Mouse (Mus musculus): ENCODE measurements at regions not wholly inside any gene's neighbourhood (a gene's known extent, or its start where the extent isn't known, plus 50 kb on each side); places are given as distances from the start of the nearest gene placed in this dataset.

DNA sequence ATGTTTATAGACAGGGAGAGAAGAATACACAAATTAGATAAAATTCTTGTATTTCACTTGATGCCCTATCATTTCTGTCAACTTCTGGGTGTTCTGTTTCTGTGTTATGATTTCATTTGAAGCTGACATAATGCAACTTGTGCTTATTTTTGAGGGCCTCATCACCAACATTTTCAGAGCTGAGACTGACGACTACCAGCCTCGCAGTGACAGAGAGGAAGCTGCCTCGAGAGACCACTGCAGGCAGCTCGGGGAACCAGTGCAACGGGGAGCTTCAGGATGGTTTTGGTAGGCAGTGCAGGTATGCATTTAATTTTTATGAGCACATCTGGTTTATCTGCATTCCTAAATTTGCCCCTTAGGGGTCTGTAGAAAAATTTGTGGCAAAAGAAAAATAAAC, 669.1 kb upstream of the Pou3f3 start:
- no peaks in the 10 kb centered on the region for H3K4me1 ChIP-seq (replicated peaks; ENCODE audit: control insufficient read depth, insufficient read depth, low read length)
- no peaks in the 10 kb centered on the region; the same call in 1 of the 2 replicates for H3K9me3 ChIP-seq (ENCODE audit: control insufficient read depth, low read length)
- H3K27ac ChIP-seq (ENCODE audit: low read depth, low read length): no peak overlapping the region
- H3K9ac ChIP-seq (ENCODE audit: low read length): no peak overlapping the region
- DNase-seq (ENCODE audit: low spot score) (no peak), ATAC-seq (replicated peaks; ENCODE audit: low FRiP score) (no peak)
- no peaks in the 10 kb centered on the region for H3K36me3 ChIP-seq (ENCODE audit: control insufficient read depth, insufficient read depth, low read length)
- 79% methylated on average over 5 of the region's 5 CpGs for WGBS
- no peaks in the 10 kb centered on the region for H3K27me3 ChIP-seq (ENCODE audit: control insufficient read depth, insufficient read depth, low read length)
- no peak overlapping the region for H3K4me2 ChIP-seq (ENCODE audit: low read depth, low read length, severe bottlenecking)
- no peak overlapping the region for H3K4me3 ChIP-seq (ENCODE audit: low read depth, low read length)

DNA sequence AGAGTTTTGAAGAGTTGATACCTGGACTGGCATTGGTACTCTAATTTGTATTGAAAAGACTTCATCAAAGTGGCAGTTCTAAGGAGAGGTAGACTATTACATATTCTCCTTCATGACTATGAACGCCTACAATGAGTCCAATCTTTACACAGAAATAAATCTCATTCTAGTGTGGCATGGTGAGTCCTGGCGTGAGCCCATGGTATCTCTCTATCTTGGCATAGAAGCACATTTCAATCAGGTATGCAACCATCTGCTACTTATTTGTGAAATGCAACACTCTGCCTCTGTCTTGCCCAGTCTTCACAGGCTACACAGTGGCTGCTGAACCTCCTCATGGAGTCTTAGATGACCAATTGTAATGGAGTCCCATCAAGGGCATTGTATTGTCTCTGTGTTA, 661.8 kb upstream of the Pou3f3 start:
- H3K27me3 ChIP-seq (ENCODE audit: control insufficient read depth, insufficient read depth, low read length): no peaks in the 10 kb centered on the region
- no peaks in the 10 kb centered on the region for H3K4me1 ChIP-seq (replicated peaks; ENCODE audit: control insufficient read depth, insufficient read depth, low read length)
- H3K27ac ChIP-seq (ENCODE audit: low read depth, low read length): no peak overlapping the region
- H3K4me3 ChIP-seq (ENCODE audit: low read depth, low read length): no peak overlapping the region
- H3K9ac ChIP-seq (ENCODE audit: low read length): no peak overlapping the region
- H3K9me3 ChIP-seq (ENCODE audit: control insufficient read depth, low read length): no peaks in the 10 kb centered on the region
- DNase-seq (ENCODE audit: low spot score): no peak
- WGBS: 91% methylated on average over 2 of the region's 2 CpGs
- no peak overlapping the region for H3K4me2 ChIP-seq (ENCODE audit: low read depth, low read length, severe bottlenecking)
- no peak for ATAC-seq (replicated peaks; ENCODE audit: low FRiP score)
- H3K36me3 ChIP-seq (ENCODE audit: control insufficient read depth, insufficient read depth, low read length): no peaks in the 10 kb centered on the region

DNA sequence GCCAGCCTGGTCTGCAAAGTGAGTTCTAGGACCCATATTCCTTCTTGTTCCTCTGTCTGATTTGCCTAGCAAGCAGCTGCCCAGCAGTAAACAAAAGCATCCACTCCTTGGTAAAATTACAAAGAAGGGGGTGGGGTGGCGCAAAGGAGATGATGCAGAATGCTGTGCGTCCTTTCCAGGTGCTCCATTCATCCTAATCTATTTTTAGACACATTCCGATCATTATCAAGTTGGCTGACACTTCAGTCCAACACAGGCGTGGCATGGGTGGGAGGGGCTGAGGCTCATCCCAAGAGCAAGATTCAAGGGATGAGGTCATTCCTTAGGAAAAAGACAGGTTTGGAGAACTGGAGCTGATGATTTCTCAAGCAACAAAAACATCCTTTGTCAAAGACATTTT, 660.2 kb upstream of the Pou3f3 start:
- WGBS: 79% methylated on average over 4 of the region's 4 CpGs
- Histone ChIP-seq H3K27ac (ENCODE audit: low read depth, low read length) (no peak overlapping the region), H3K4me1 (replicated peaks; ENCODE audit: control insufficient read depth, insufficient read depth, low read length) (no peaks in the 10 kb centered on the region), H3K4me3 (ENCODE audit: low read depth, low read length) (no peak overlapping the region), H3K9ac (ENCODE audit: low read length) (no peak overlapping the region), H3K27me3 (ENCODE audit: control insufficient read depth, insufficient read depth, low read length) (no peaks in the 10 kb centered on the region), H3K9me3 (ENCODE audit: control insufficient read depth, low read length) (no peaks in the 10 kb centered on the region), H3K36me3 (ENCODE audit: control insufficient read depth, insufficient read depth, low read length) (no peaks in the 10 kb centered on the region), H3K4me2 (ENCODE audit: low read depth, low read length, severe bottlenecking) (no peak overlapping the region)
- DNase-seq (ENCODE audit: low spot score) (no peak), ATAC-seq (replicated peaks; ENCODE audit: low FRiP score) (no peak)

DNA sequence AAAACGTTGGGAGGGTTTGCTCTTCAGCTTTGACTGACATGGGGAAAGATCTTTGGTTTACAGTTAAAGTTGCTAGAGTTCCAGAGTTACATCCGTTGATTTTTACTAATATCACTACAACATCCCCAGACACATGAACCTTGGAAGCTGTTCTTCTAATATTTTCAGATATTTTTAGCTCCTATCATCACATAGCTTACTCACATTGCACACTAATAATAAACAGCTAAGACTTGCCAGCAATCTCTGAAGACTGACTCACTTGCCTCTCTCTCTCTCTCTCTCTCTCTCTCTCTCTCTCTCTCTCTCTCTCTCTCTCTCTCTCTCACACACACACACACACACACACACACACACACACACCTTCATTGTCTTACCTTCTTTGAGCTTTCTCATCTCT, 654.0 kb upstream of the Pou3f3 start:
- Histone ChIP-seq H3K36me3 (ENCODE audit: control insufficient read depth, insufficient read depth, low read length) (no peaks in the 10 kb centered on the region), H3K4me3 (ENCODE audit: low read depth, low read length) (no peak overlapping the region), H3K9ac (ENCODE audit: low read length) (no peak overlapping the region), H3K27ac (ENCODE audit: low read depth, low read length) (no peak overlapping the region), H3K4me1 (replicated peaks; ENCODE audit: control insufficient read depth, insufficient read depth, low read length) (no peaks in the 10 kb centered on the region), H3K27me3 (ENCODE audit: control insufficient read depth, insufficient read depth, low read length) (no peaks in the 10 kb centered on the region), H3K9me3 (ENCODE audit: control insufficient read depth, low read length) (no peaks in the 10 kb centered on the region), H3K4me2 (ENCODE audit: low read depth, low read length, severe bottlenecking) (no peak overlapping the region)
- 75% methylated on average over 2 of the region's 2 CpGs for WGBS
- ATAC-seq (replicated peaks; ENCODE audit: low FRiP score): no peak
- DNase-seq (ENCODE audit: low spot score): no peak

DNA sequence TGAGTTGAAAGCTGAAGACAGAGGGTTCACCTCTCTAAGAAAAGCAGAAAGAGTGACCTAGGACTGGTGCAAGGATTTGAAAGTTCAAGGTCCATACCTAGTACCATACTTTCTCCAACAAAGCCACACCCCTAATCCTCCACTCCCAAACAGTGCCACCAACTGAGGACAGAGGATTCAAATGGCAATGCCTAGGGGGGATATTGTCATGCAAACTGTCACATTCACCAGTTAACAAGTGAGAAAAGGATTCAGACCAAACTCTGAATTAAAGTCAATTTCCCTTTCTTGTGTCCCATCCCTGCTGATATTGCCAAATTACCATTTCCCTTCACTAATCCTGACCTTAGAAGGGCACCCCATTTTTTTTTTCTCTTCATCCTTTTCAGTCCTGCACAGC, 637.1 kb upstream of the Pou3f3 start:
- Histone ChIP-seq H3K4me2 (ENCODE audit: low read depth, low read length, severe bottlenecking) (no peak overlapping the region), H3K9ac (ENCODE audit: low read length) (no peak overlapping the region), H3K27me3 (ENCODE audit: control insufficient read depth, insufficient read depth, low read length) (no peaks in the 10 kb centered on the region), H3K27ac (ENCODE audit: low read depth, low read length) (no peak overlapping the region), H3K9me3 (ENCODE audit: control insufficient read depth, low read length) (no peaks in the 10 kb centered on the region; the same call in 1 of the 2 replicates), H3K36me3 (ENCODE audit: control insufficient read depth, insufficient read depth, low read length) (no peaks in the 10 kb centered on the region), H3K4me1 (replicated peaks; ENCODE audit: control insufficient read depth, insufficient read depth, low read length) (no peaks in the 10 kb centered on the region), H3K4me3 (ENCODE audit: low read depth, low read length) (no peak overlapping the region)
- no peak for DNase-seq (ENCODE audit: low spot score)
- no peak for ATAC-seq (replicated peaks; ENCODE audit: low FRiP score)

DNA sequence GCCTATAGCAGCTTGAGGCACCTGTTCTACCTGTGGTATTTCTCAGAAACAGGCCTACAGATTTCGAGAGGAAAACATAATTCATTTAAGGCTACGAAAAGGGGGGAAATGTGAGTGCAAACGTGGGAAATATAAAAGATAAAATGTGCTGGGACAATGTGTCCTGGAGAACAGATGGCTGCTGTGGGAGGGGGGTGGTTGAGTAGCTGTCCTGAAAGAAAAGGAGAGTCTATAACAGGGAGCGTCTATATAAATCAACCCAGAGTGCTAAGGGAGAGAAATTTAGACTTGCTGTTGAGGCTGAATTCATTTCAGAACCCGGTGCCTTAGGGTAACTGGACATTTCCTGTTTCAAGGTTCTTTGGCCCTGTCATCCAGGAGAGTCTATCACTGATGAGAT, 625.5 kb upstream of the Pou3f3 start:
- Histone ChIP-seq H3K27ac (ENCODE audit: low read depth, low read length) (no peak overlapping the region), H3K36me3 (ENCODE audit: control insufficient read depth, insufficient read depth, low read length) (no peaks in the 10 kb centered on the region), H3K9me3 (ENCODE audit: control insufficient read depth, low read length) (no peaks in the 10 kb centered on the region), H3K9ac (ENCODE audit: low read length) (no peak overlapping the region), H3K27me3 (ENCODE audit: control insufficient read depth, insufficient read depth, low read length) (no peaks in the 10 kb centered on the region), H3K4me1 (replicated peaks; ENCODE audit: control insufficient read depth, insufficient read depth, low read length) (no peaks in the 10 kb centered on the region), H3K4me2 (ENCODE audit: low read depth, low read length, severe bottlenecking) (no peak overlapping the region), H3K4me3 (ENCODE audit: low read depth, low read length) (no peak overlapping the region)
- DNase-seq (ENCODE audit: low spot score) (no peak), ATAC-seq (replicated peaks; ENCODE audit: low FRiP score) (no peak)
- WGBS: 83% methylated on average over 5 of the region's 5 CpGs

DNA sequence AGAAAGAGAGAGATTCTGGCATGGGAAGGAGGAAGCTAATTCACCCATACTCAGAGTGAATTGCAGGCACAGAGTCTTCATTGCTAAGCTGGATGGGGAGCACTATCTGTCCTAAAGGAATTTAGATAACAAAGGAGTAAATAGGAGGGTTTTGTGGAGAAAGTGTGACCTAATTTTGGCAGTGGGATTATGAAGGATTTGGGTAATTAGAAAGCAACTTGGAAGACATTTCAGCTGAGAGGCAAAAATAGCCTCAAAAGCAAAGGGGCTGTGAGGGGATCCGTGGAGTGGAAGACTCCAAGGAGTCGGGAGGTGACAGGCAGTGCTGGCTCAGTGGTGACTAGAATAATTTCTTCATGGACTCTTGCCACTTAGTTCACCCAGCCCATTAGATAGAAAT, 599.5 kb upstream of the Pou3f3 start:
- H3K9me3 ChIP-seq (ENCODE audit: control insufficient read depth, low read length): no peaks in the 10 kb centered on the region
- no peak overlapping the region for H3K27ac ChIP-seq (ENCODE audit: low read depth, low read length)
- no peak for ATAC-seq (replicated peaks; ENCODE audit: low FRiP score)
- H3K4me3 ChIP-seq (ENCODE audit: low read depth, low read length): no peak overlapping the region
- H3K4me2 ChIP-seq (ENCODE audit: low read depth, low read length, severe bottlenecking): no peak overlapping the region
- H3K9ac ChIP-seq (ENCODE audit: low read length): no peak overlapping the region
- 20% methylated on average over 2 of the region's 2 CpGs for WGBS
- H3K36me3 ChIP-seq (ENCODE audit: control insufficient read depth, insufficient read depth, low read length): no peaks in the 10 kb centered on the region
- H3K27me3 ChIP-seq (ENCODE audit: control insufficient read depth, insufficient read depth, low read length): no peaks in the 10 kb centered on the region
- DNase-seq (ENCODE audit: low spot score): no peak
- H3K4me1 ChIP-seq (replicated peaks; ENCODE audit: control insufficient read depth, insufficient read depth, low read length): peaks cover 3% of the 10 kb centered on the region

DNA sequence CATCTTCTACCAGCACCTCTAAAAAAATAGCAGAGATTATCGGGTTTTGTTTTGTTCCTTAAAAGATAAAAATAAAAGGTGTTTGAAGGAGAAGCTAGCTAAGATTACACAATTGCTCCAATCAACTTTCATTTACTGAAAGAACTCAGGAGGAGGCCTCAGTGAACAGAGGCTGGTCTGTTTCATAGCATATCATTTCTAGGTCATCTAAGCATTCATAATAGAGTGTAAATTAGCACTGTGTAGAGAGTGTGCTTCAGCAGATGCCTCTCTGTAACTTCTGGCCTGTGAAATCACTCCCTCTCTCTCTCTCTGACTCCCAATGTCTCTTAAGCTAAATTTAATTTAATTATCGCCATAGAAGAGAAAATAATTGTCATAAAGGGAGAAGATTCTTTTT, 597.0 kb upstream of the Pou3f3 start:
- no peak overlapping the region for H3K27ac ChIP-seq (ENCODE audit: low read depth, low read length)
- H3K27me3 ChIP-seq (ENCODE audit: control insufficient read depth, insufficient read depth, low read length): no peaks in the 10 kb centered on the region
- WGBS: 77% methylated on average over 2 of the region's 2 CpGs
- peaks cover 3% of the 10 kb centered on the region for H3K4me1 ChIP-seq (replicated peaks; ENCODE audit: control insufficient read depth, insufficient read depth, low read length)
- no peak overlapping the region for H3K4me3 ChIP-seq (ENCODE audit: low read depth, low read length)
- DNase-seq (ENCODE audit: low spot score): no peak
- no peaks in the 10 kb centered on the region for H3K36me3 ChIP-seq (ENCODE audit: control insufficient read depth, insufficient read depth, low read length)
- H3K4me2 ChIP-seq (ENCODE audit: low read depth, low read length, severe bottlenecking): no peak overlapping the region
- H3K9me3 ChIP-seq (ENCODE audit: control insufficient read depth, low read length): no peaks in the 10 kb centered on the region
- no peak overlapping the region for H3K9ac ChIP-seq (ENCODE audit: low read length)
- no peak for ATAC-seq (replicated peaks; ENCODE audit: low FRiP score)

DNA sequence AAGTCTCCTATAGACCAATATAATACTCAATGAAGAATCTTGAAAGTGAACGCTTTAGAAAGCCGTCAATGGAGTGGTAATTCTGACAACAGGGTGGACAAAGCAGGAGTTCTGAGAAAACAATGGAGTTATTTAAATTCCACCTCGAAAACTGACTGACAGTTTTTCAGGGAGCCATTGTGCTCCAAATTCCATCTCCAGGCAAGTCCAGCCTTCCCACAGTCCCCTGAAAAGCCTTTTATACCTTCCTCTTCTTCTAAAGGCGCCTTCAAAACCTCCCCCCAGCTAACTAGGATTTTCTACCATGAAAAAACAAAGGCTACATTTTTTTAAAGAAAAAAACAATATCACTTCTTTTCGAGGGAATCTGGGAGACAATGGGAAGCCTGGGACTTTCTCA, 588.0 kb upstream of the Pou3f3 start:
- H3K4me1 ChIP-seq (replicated peaks; ENCODE audit: control insufficient read depth, insufficient read depth, low read length): peaks cover 4% of the 10 kb centered on the region; the same call in 1 of the 2 replicates
- no peak for DNase-seq (ENCODE audit: low spot score)
- no peaks in the 10 kb centered on the region for H3K9me3 ChIP-seq (ENCODE audit: control insufficient read depth, low read length)
- H3K36me3 ChIP-seq (ENCODE audit: control insufficient read depth, insufficient read depth, low read length): no peaks in the 10 kb centered on the region
- H3K27ac ChIP-seq (ENCODE audit: low read depth, low read length): no peak overlapping the region
- H3K4me2 ChIP-seq (ENCODE audit: low read depth, low read length, severe bottlenecking): no peak overlapping the region
- WGBS: 6% methylated on average over 5 of the region's 5 CpGs
- no peak overlapping the region for H3K4me3 ChIP-seq (ENCODE audit: low read depth, low read length)
- no peak overlapping the region for H3K9ac ChIP-seq (ENCODE audit: low read length)
- ATAC-seq (replicated peaks; ENCODE audit: low FRiP score): 0 out of 2 replicates have a peak, but pooled peaks have one; percentile 49
- no peaks in the 10 kb centered on the region for H3K27me3 ChIP-seq (ENCODE audit: control insufficient read depth, insufficient read depth, low read length)
